Mouse (Mus musculus): ENCODE measurements around the gene Ddx39. TPM values are rescaled to one million over a fixed set of nuclear protein-coding genes. Genes with fewer than 3 reads are reported as not detected.
A peak's percentile ranks its signal among the peaks of the same experiment; 100 is the strongest.

Ddx39 gene
- total and polyA plus RNA-seq, 3 experiments: 77.5 to 226 (median 141) TPM

DNA sequence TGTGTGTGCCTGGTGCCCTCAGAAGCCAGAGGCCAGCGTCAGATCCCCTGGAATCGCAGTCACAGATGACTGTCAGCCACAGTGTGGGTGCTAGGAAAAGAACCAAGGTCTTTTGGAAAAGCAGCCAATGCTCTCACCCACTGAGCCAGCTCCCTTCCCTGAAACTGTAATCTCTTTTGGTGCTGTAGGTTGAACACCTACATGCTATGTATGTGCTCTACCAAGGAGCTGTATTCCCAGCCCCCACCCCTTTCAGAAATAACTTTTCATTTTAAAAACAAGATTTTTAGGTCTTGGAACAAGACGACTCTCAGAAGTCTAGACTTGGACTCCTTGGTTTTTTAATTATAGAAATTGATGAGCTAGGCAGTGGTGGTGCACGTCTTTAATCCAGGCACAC, 11.6 kb upstream of the Ddx39 start:
- Histone ChIP-seq H3K4me1 (ENCODE audit: insufficient read depth, low read depth, low read length) (peaks cover 27% of the 10 kb centered on the region), H3K4me3 (ENCODE audit: low read depth, low read length) (no peak overlapping the region), H3K27me3 (ENCODE audit: insufficient read depth, low read length) (peaks cover 10% of the 10 kb centered on the region), H3K9me3 (replicated peaks) (peaks cover 3% of the 10 kb centered on the region; the same call in 1 of the 2 replicates), H3K36me3 (replicated peaks) (no peaks in the 10 kb centered on the region)
- no peak for ATAC-seq (ENCODE audit: extremely low read depth, insufficient number of reproducible peaks, low FRiP score, poor library complexity, severe bottlenecking)
- no peak for TF ChIP-seq POLR2AphosphoS5 (IDR thresholded peaks at IDR 0.05; ENCODE audit: insufficient replicate concordance, low read depth, low read length)
- no peak for TF ChIP-seq TAL1 (conservative IDR thresholded peaks at IDR 0.05; ENCODE audit: low read depth, low read length)
- no peak for TF ChIP-seq CTCF (IDR thresholded peaks at IDR 0.05; ENCODE audit: low read depth, low read length)
- TF ChIP-seq GATA2 (IDR thresholded peaks at IDR 0.05; ENCODE audit: borderline replicate concordance, low read depth, low read length): no peak
- TF ChIP-seq GATA1 (IDR thresholded peaks at IDR 0.05; ENCODE audit: borderline replicate concordance, low read length): no peak
- DNase-seq (ENCODE audit: low spot score): no peak

DNA sequence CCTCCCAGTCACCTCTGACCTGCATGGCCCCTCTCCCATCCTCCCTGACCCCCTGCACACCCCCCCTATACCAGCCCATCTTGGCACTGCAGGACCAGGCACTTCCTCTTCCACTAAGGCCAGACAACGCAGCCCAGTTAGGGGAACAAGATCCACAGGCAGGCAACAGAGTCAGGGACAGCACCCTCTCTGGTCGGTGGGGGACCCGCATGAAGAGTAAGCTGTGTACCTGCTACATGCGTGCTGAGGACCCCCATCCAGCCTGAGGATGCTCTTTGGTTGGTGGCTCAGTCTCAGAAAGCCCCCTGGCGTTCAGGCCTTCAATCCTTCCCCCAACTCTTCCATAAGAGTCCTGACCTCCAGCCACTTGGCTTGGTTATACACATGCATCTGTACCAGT, 8.6 kb upstream of the Ddx39 start:
- no peak overlapping the region for H3K4me3 ChIP-seq (ENCODE audit: low read depth, low read length)
- H3K27me3 ChIP-seq (ENCODE audit: insufficient read depth, low read length): peaks cover 10% of the 10 kb centered on the region
- no peak for DNase-seq (ENCODE audit: low spot score)
- H3K36me3 ChIP-seq (replicated peaks): no peaks in the 10 kb centered on the region
- H3K9me3 ChIP-seq (replicated peaks): peaks cover 3% of the 10 kb centered on the region; the same call in 1 of the 2 replicates
- TF ChIP-seq GATA1 (IDR thresholded peaks at IDR 0.05; ENCODE audit: borderline replicate concordance, low read length) (no peak), CTCF (IDR thresholded peaks at IDR 0.05; ENCODE audit: low read depth, low read length) (peak; percentile 19; the same call in 1 of the 2 replicates)
- peaks cover 7% of the 10 kb centered on the region; the same call in 1 of the 2 replicates for H3K4me1 ChIP-seq (ENCODE audit: insufficient read depth, low read depth, low read length)
- ATAC-seq (ENCODE audit: extremely low read depth, insufficient number of reproducible peaks, low FRiP score, poor library complexity, severe bottlenecking): no peak

DNA sequence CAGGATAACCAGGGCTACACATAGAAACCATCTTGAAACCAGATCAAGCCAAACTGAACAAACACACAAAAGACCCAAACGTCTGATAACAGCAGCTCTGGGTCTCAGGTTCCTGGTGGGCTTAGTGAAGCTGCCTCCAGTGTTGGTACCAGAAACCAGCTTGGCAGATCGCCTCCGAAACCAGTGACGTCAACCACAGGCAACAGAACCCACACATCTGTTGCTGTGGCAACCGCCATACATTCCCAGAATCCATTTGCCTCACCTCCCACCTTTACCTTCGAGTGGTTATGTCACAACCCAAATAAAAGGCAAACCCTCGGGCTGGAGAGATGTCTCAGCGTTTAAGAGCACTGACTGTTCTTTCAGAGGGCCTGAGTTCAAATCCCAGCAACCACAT, 7.4 kb upstream of the Ddx39 start:
- H3K27me3 ChIP-seq (ENCODE audit: insufficient read depth, low read length): peaks cover 10% of the 10 kb centered on the region
- no peaks in the 10 kb centered on the region for H3K9me3 ChIP-seq (replicated peaks)
- H3K4me1 ChIP-seq (ENCODE audit: insufficient read depth, low read depth, low read length): peaks cover 7% of the 10 kb centered on the region; the same call in 1 of the 2 replicates
- no peaks in the 10 kb centered on the region for H3K36me3 ChIP-seq (replicated peaks)
- no peak for TF ChIP-seq CTCF (IDR thresholded peaks at IDR 0.05; ENCODE audit: low read depth, low read length)
- TF ChIP-seq GATA1 (IDR thresholded peaks at IDR 0.05; ENCODE audit: borderline replicate concordance, low read length): no peak
- no peak for TF ChIP-seq TAL1 (conservative IDR thresholded peaks at IDR 0.05; ENCODE audit: low read depth, low read length)
- no peak for TF ChIP-seq GATA2 (IDR thresholded peaks at IDR 0.05; ENCODE audit: borderline replicate concordance, low read depth, low read length)
- TF ChIP-seq POLR2AphosphoS5 (IDR thresholded peaks at IDR 0.05; ENCODE audit: insufficient replicate concordance, low read depth, low read length): no peak
- ATAC-seq (ENCODE audit: extremely low read depth, insufficient number of reproducible peaks, low FRiP score, poor library complexity, severe bottlenecking) (no peak), DNase-seq (ENCODE audit: low spot score) (no peak)
- H3K4me3 ChIP-seq (ENCODE audit: low read depth, low read length): no peak overlapping the region

DNA sequence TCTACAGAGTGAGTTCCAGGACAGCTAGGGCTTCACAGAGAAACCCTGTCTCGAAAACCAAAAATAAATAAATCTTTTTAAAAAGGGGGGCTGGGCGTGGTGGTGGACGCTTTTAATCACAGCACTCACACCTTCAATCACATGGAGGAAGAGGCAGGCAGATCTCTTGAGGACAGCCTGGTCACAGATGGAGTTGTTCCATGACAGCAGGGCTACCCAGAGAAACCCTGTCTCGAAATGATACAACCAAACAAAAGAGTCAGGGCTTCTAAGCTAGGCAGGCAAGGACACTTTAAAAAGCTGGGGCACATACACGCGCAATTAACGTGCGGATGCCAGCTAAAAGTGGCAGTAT, 324 bp upstream of the Ddx39 start:
- Histone ChIP-seq H3K9me3 (replicated peaks) (no peaks in the 10 kb centered on the region), H3K4me3 (ENCODE audit: low read depth, low read length) (peak overlapping the region; percentile 92), H3K27me3 (ENCODE audit: insufficient read depth, low read length) (no peaks in the 10 kb centered on the region), H3K36me3 (replicated peaks) (peaks cover 26% of the 10 kb centered on the region), H3K4me1 (ENCODE audit: insufficient read depth, low read depth, low read length) (peaks cover 37% of the 10 kb centered on the region)
- DNase-seq (ENCODE audit: low spot score) (no peak), ATAC-seq (ENCODE audit: extremely low read depth, insufficient number of reproducible peaks, low FRiP score, poor library complexity, severe bottlenecking) (no peak)
- TF ChIP-seq TAL1 (conservative IDR thresholded peaks at IDR 0.05; ENCODE audit: low read depth, low read length): no peak
- TF ChIP-seq CTCF (IDR thresholded peaks at IDR 0.05; ENCODE audit: low read depth, low read length): no peak
- no peak for TF ChIP-seq GATA1 (IDR thresholded peaks at IDR 0.05; ENCODE audit: borderline replicate concordance, low read length)
- no peak for TF ChIP-seq GATA2 (IDR thresholded peaks at IDR 0.05; ENCODE audit: borderline replicate concordance, low read depth, low read length)
- TF ChIP-seq POLR2AphosphoS5 (IDR thresholded peaks at IDR 0.05; ENCODE audit: insufficient replicate concordance, low read depth, low read length): no peak

DNA sequence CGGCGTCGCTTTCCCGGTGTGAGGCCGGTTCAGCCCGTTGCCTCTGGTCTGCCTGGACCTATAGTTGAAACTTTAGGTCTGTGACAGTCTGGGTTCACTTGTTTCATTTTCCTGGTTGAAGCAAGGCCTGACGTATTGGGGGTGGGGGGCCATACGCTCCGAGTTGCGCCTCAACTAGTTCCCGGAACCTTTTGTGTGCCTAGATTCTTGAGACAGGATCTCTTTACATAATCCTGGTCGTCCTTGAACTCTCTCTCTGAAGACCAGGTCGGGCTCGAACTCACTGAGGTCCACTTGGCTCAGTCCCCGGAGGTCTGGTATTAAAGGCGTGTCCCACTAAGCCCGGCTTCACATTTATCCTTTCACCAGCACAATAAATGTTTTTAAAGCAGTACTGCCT, 794 bp downstream of the Ddx39 start:
- TF ChIP-seq TAL1 (conservative IDR thresholded peaks at IDR 0.05; ENCODE audit: low read depth, low read length): no peak
- TF ChIP-seq GATA1 (IDR thresholded peaks at IDR 0.05; ENCODE audit: borderline replicate concordance, low read length): no peak
- no peak for TF ChIP-seq POLR2AphosphoS5 (IDR thresholded peaks at IDR 0.05; ENCODE audit: insufficient replicate concordance, low read depth, low read length)
- no peak for TF ChIP-seq CTCF (IDR thresholded peaks at IDR 0.05; ENCODE audit: low read depth, low read length)
- TF ChIP-seq GATA2 (IDR thresholded peaks at IDR 0.05; ENCODE audit: borderline replicate concordance, low read depth, low read length): no peak
- Histone ChIP-seq H3K36me3 (replicated peaks) (peaks cover 37% of the 10 kb centered on the region), H3K9me3 (replicated peaks) (no peaks in the 10 kb centered on the region), H3K4me1 (ENCODE audit: insufficient read depth, low read depth, low read length) (peaks cover 47% of the 10 kb centered on the region), H3K27me3 (ENCODE audit: insufficient read depth, low read length) (no peaks in the 10 kb centered on the region), H3K4me3 (ENCODE audit: low read depth, low read length) (peak overlapping the region; percentile 92)
- ATAC-seq (ENCODE audit: extremely low read depth, insufficient number of reproducible peaks, low FRiP score, poor library complexity, severe bottlenecking): no peak
- no peak for DNase-seq (ENCODE audit: low spot score)

DNA sequence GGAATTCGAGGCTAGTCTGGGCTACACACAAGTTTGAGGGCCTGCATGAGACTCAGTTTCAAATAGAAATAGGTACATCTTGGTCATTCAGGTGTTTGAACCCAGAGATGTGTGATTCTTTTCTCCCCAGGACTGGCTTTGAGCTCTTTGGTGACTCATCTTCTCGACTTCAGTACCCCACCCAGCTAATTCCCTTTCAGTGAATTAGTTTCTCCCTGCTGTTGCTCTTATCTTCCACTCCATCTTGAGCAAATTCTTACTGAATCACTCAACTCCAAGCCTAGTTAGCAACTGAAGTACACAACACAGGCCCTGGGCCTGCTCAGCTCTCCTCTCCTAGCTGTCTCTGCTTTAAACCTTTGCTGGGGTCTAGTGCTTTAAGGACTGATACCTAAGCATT, 1.6 kb downstream of the Ddx39 start:
- peak; percentile 6 for ATAC-seq (ENCODE audit: extremely low read depth, insufficient number of reproducible peaks, low FRiP score, poor library complexity, severe bottlenecking)
- no peaks in the 10 kb centered on the region for H3K9me3 ChIP-seq (replicated peaks)
- peak overlapping the region; percentile 92 for H3K4me3 ChIP-seq (ENCODE audit: low read depth, low read length)
- H3K36me3 ChIP-seq (replicated peaks): peaks cover 45% of the 10 kb centered on the region
- no peak for TF ChIP-seq GATA1 (IDR thresholded peaks at IDR 0.05; ENCODE audit: borderline replicate concordance, low read length)
- H3K4me1 ChIP-seq (ENCODE audit: insufficient read depth, low read depth, low read length): peaks cover 55% of the 10 kb centered on the region
- DNase-seq (ENCODE audit: low spot score): no peak
- no peaks in the 10 kb centered on the region; the same call in 1 of the 2 replicates for H3K27me3 ChIP-seq (ENCODE audit: insufficient read depth, low read length)

DNA sequence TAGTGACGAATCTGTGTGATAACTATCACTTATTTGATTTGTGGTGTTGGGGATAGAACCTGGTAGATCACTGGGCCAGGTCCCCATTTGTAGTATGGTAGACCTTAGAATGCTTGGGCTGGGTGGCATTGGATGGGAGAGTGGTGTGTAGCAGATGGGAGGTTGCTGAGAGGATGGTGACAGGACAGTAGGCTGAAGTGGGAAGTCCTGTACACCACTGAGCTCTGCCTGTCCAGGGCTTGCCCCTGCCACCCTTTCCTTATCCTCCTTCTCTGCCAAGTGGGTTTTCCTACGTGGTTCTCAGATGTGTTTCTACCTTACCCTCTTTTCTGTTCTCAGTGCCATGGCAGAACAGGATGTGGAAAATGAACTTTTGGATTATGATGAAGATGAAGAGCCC, 4.1 kb downstream of the Ddx39 start:
- H3K27me3 ChIP-seq (ENCODE audit: insufficient read depth, low read length): no peaks in the 10 kb centered on the region; the same call in 1 of the 2 replicates
- H3K36me3 ChIP-seq (replicated peaks): peaks cover 70% of the 10 kb centered on the region
- H3K4me1 ChIP-seq (ENCODE audit: insufficient read depth, low read depth, low read length): peaks cover 79% of the 10 kb centered on the region
- H3K4me3 ChIP-seq (ENCODE audit: low read depth, low read length): no peak overlapping the region; the same call in 1 of the 2 replicates
- H3K9me3 ChIP-seq (replicated peaks): no peaks in the 10 kb centered on the region
- DNase-seq (ENCODE audit: low spot score): no peak
- TF ChIP-seq TAL1 (conservative IDR thresholded peaks at IDR 0.05; ENCODE audit: low read depth, low read length): no peak
- TF ChIP-seq POLR2AphosphoS5 (IDR thresholded peaks at IDR 0.05; ENCODE audit: insufficient replicate concordance, low read depth, low read length): no peak
- no peak for TF ChIP-seq GATA1 (IDR thresholded peaks at IDR 0.05; ENCODE audit: borderline replicate concordance, low read length)
- no peak for TF ChIP-seq CTCF (IDR thresholded peaks at IDR 0.05; ENCODE audit: low read depth, low read length)
- no peak for TF ChIP-seq GATA2 (IDR thresholded peaks at IDR 0.05; ENCODE audit: borderline replicate concordance, low read depth, low read length)
- ATAC-seq (ENCODE audit: extremely low read depth, insufficient number of reproducible peaks, low FRiP score, poor library complexity, severe bottlenecking): no peak

All from G1E (cell line).